Mouse (Mus musculus): ENCODE data around the gene Syngr2. TPM values are rescaled to one million over a fixed set of nuclear protein-coding genes. Genes with fewer than 3 reads are reported as not detected.

Gene Syngr2
- total and polyA plus RNA-seq, 3 experiments = 189 to 384 TPM; not detected in 1

DNA sequence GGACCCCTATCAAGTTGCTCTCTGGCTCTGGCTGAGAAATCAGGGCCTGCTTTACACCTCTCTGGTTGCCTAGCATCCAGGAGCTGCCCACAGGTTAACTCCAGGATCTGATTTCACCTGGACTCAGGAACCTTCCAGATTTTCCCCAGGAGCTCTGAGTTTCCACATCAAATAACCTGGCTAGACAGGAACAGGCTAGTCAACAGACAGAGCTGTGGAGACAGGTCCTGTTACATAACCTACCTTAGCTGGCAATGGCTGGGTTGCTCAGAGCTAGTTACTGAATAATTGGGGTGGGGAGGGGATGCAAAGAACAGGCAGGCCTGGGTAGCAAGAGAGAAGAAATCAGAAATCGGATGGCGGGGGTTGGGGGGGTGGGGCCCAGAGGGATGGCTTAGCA lies 35.5 kb downstream of the Syngr2 start:
- Histone ChIP-seq H3K27ac (ENCODE audit: control insufficient read depth, low read depth, low read length) (no peak overlapping the region), H3K9ac (ENCODE audit: control insufficient read depth, low read depth, low read length, poor library complexity, severe bottlenecking) (no peak overlapping the region), H3K27me3 (ENCODE audit: control insufficient read depth in 1 of 2, insufficient read depth in 2 of 2, low read length in 2 of 2) (no peaks in the 10 kb centered on the region), H3K9me3 (replicated peaks; ENCODE audit: insufficient read depth, low read length) (no peaks in the 10 kb centered on the region), H3K36me3 (ENCODE audit: control insufficient read depth in 1 of 2, insufficient read depth in 2 of 2, low read length in 2 of 2) (peaks cover 0 to 13% of the 10 kb centered on the region in 2 experiments; a peak in 2 of 4 replicates), H3K4me1 (ENCODE audit: control insufficient read depth in 1 of 2, insufficient read depth in 2 of 2, low read length in 2 of 2) (peaks cover 13 to 18% of the 10 kb centered on the region in 2 experiments), H3K79me2 (ENCODE audit: control insufficient read depth, insufficient read depth, low read length, poor library complexity) (peaks cover 13% of the 10 kb centered on the region), H3K4me3 (ENCODE audit: control insufficient read depth in 1 of 2, insufficient read depth in 1 of 2, low read depth in 2 of 2, low read length in 2 of 2) (no peak overlapping the region)
- TF ChIP-seq RCOR1 (IDR thresholded peaks at IDR 0.05; ENCODE audit: low read depth, low read length) = peak; percentile 77
- no peak for TF ChIP-seq USF1 (IDR thresholded peaks at IDR 0.05; ENCODE audit: low read depth, low read length)
- no peak for DNase-seq (ENCODE audit: low read depth, low spot score)

DNA sequence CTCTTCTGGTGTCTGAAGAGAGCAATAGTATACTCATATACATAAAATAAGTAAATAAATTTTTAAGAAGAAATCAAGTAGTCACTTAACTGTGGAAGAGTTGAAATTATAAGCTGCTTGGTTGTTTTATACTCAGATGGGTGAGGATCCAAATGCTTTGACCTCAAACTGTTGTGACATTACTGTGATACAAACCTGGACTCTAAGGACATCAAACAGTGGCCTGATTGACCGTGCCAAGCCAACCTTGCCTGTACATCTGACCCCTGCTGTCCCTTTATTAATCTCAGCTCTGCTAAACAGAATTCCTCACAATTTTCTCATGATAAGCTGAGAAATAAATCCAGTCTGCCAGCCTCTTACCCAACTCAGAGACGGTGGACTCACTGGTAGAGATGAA lies 36.2 kb downstream of the Syngr2 start:
- no peak for TF ChIP-seq CHD2 (IDR thresholded peaks at IDR 0.05; ENCODE audit: low read length)
- no peak for TF ChIP-seq TAL1 (IDR thresholded peaks at IDR 0.05; ENCODE audit: low read length)
- TF ChIP-seq MAZ (IDR thresholded peaks at IDR 0.05; ENCODE audit: low read depth, low read length) = no peak
- TF ChIP-seq SIN3A (IDR thresholded peaks at IDR 0.05; ENCODE audit: low read length) = no peak
- TF ChIP-seq USF1 (IDR thresholded peaks at IDR 0.05; ENCODE audit: low read depth, low read length) = no peak
- TF ChIP-seq KAT2A (conservative IDR thresholded peaks at IDR 0.05; ENCODE audit: low read depth, low read length) = no peak
- TF ChIP-seq MXI1 (IDR thresholded peaks at IDR 0.05; ENCODE audit: low read depth, low read length) = no peak
- no peak for TF ChIP-seq POLR2A (IDR thresholded peaks at IDR 0.05; ENCODE audit: control insufficient read depth in 1 of 2, insufficient read depth in 1 of 2, low read depth in 1 of 2, low read length in 2 of 2, poor library complexity in 1 of 2)
- Histone ChIP-seq H3K27ac (ENCODE audit: control insufficient read depth, low read depth, low read length) (no peak overlapping the region), H3K27me3 (ENCODE audit: control insufficient read depth in 1 of 2, insufficient read depth in 2 of 2, low read length in 2 of 2) (no peaks in the 10 kb centered on the region)

DNA sequence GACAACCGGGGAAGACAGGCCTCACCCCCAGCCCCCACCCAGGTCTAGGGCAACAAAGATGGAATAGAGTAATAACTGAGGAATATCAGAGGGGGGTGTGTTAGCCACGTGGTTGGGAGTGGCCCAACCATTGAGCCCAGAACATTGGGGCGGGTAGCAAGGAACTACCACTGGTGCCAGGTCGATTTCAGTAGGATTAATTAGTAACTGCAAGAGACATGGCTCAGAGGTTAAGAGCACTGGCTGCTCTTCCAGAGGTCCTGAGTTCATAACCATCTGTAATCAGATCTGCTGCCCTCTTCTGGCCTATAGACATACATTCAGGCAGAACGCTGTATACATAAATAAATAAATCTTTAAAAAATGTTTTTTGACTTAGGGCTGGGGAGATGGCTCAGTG lies 37.2 kb downstream of the Syngr2 start:
- Histone ChIP-seq H3K27ac (ENCODE audit: control insufficient read depth, low read depth, low read length) (no peak overlapping the region), H3K4me1 (ENCODE audit: control insufficient read depth in 1 of 2, insufficient read depth in 2 of 2, low read length in 2 of 2) (peaks cover 19 to 21% of the 10 kb centered on the region in 2 experiments)
- TF ChIP-seq POLR2A (IDR thresholded peaks at IDR 0.05; ENCODE audit: control insufficient read depth in 1 of 2, insufficient read depth in 1 of 2, low read depth in 1 of 2, low read length in 2 of 2, poor library complexity in 1 of 2) (no peak; a peak in 1 of 4 replicates), SMC3 (IDR thresholded peaks at IDR 0.05; ENCODE audit: low read depth, low read length) (peak; percentile 68), ETS1 (IDR thresholded peaks at IDR 0.05; ENCODE audit: low read depth, low read length) (no peak), GABPA (IDR thresholded peaks at IDR 0.05; ENCODE audit: low read depth, low read length) (no peak), POLR2AphosphoS5 (IDR thresholded peaks at IDR 0.05; ENCODE audit: borderline replicate concordance, low read depth, low read length) (no peak), RAD21 (IDR thresholded peaks at IDR 0.05; ENCODE audit: low read depth, low read length) (peak; percentile 45), TAL1 (IDR thresholded peaks at IDR 0.05; ENCODE audit: low read length) (no peak), TCF12 (IDR thresholded peaks at IDR 0.05; ENCODE audit: low read depth, low read length) (no peak), E2F4 (IDR thresholded peaks at IDR 0.05; ENCODE audit: borderline replicate concordance, low read depth, low read length) (no peak), ZC3H11A (IDR thresholded peaks at IDR 0.05; ENCODE audit: low read depth, low read length) (peak; percentile 57), CHD2 (IDR thresholded peaks at IDR 0.05; ENCODE audit: low read length) (no peak), CHD1 (IDR thresholded peaks at IDR 0.05; ENCODE audit: low read depth, low read length) (no peak), SIN3A (IDR thresholded peaks at IDR 0.05; ENCODE audit: low read length) (peak; percentile 46; the same call in 1 of the 2 replicates), ZNF384 (IDR thresholded peaks at IDR 0.05; ENCODE audit: low read depth, low read length) (no peak), CTCF (IDR thresholded peaks at IDR 0.05 in 2 of 3, conservative IDR thresholded peaks at IDR 0.05 in 1 of 3; ENCODE audit: control insufficient read depth in 1 of 3, insufficient read depth in 1 of 3, low read depth in 2 of 3, low read length in 3 of 3, poor library complexity in 1 of 3, severe bottlenecking in 1 of 3) (peak; percentile 34 to 65 (median 48)), POLR2AphosphoS2 (IDR thresholded peaks at IDR 0.05; ENCODE audit: low read length) (no peak), MAFK (IDR thresholded peaks at IDR 0.05; ENCODE audit: borderline replicate concordance, low read depth, low read length) (no peak), UBTF (IDR thresholded peaks at IDR 0.05; ENCODE audit: borderline replicate concordance, insufficient read depth, low read depth, low read length) (no peak), MAZ (IDR thresholded peaks at IDR 0.05; ENCODE audit: low read depth, low read length) (no peak), MXI1 (IDR thresholded peaks at IDR 0.05; ENCODE audit: low read depth, low read length) (peak; percentile 64; the same call in 1 of the 2 replicates), RCOR1 (IDR thresholded peaks at IDR 0.05; ENCODE audit: low read depth, low read length) (no peak), ZKSCAN1 (IDR thresholded peaks at IDR 0.05; ENCODE audit: low read depth, low read length) (no peak), MYB (IDR thresholded peaks at IDR 0.05; ENCODE audit: low read depth, low read length) (no peak), MAX (IDR thresholded peaks at IDR 0.05; ENCODE audit: low read length) (no peak)

More for the DNA sequence above, 36.2 kb downstream of the Syngr2 start:
- H3K9me3 ChIP-seq (replicated peaks; ENCODE audit: insufficient read depth, low read length) = no peaks in the 10 kb centered on the region
- H3K4me3 ChIP-seq (ENCODE audit: control insufficient read depth in 1 of 2, insufficient read depth in 1 of 2, low read depth in 2 of 2, low read length in 2 of 2) = no peak overlapping the region
- no peak for DNase-seq (ENCODE audit: low read depth, low spot score)
- H3K4me1 ChIP-seq (ENCODE audit: control insufficient read depth in 1 of 2, insufficient read depth in 2 of 2, low read length in 2 of 2) = peaks cover 19% of the 10 kb centered on the region in 2 experiments
- no peak overlapping the region for H3K9ac ChIP-seq (ENCODE audit: control insufficient read depth, low read depth, low read length, poor library complexity, severe bottlenecking)
- H3K79me2 ChIP-seq (ENCODE audit: control insufficient read depth, insufficient read depth, low read length, poor library complexity) = peaks cover 19% of the 10 kb centered on the region
- peaks cover 3 to 18% of the 10 kb centered on the region in 2 experiments for H3K36me3 ChIP-seq (ENCODE audit: control insufficient read depth in 1 of 2, insufficient read depth in 2 of 2, low read length in 2 of 2)

More for the DNA sequence above, 37.2 kb downstream of the Syngr2 start:
- Histone ChIP-seq H3K9me3 (replicated peaks; ENCODE audit: insufficient read depth, low read length) (no peaks in the 10 kb centered on the region), H3K27me3 (ENCODE audit: control insufficient read depth in 1 of 2, insufficient read depth in 2 of 2, low read length in 2 of 2) (no peaks in the 10 kb centered on the region), H3K36me3 (ENCODE audit: control insufficient read depth in 1 of 2, insufficient read depth in 2 of 2, low read length in 2 of 2) (peaks cover 12 to 26% of the 10 kb centered on the region in 2 experiments), H3K79me2 (ENCODE audit: control insufficient read depth, insufficient read depth, low read length, poor library complexity) (peaks cover 25% of the 10 kb centered on the region), H3K4me3 (ENCODE audit: control insufficient read depth in 1 of 2, insufficient read depth in 1 of 2, low read depth in 2 of 2, low read length in 2 of 2) (no peak overlapping the region), H3K9ac (ENCODE audit: control insufficient read depth, low read depth, low read length, poor library complexity, severe bottlenecking) (no peak overlapping the region)
- peak; percentile 79 for DNase-seq (ENCODE audit: low read depth, low spot score)

All from MEL (cell line).